Comparison of ENCODE assay signal across 24 mouse cellular contexts in the genomic region with DNA sequence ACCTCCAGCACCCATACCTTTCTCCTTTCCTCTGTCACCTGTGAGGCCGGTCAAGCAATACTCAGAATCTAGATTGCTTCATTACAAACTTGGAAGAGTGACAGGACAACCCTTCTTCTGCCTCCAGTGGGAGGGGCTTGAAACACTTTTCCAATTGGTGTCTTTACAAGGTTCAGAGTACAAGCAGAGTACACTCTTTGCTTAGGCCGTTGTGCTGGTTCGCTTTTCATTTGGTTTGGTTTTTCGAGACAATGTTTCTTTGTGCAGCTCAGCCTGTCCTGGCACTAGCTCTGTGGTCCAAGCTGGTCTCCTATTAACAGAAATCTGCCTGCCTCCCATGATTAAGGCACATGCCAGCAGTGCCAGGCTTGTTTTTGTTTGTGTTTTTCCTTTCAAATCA. TPM values are rescaled to one million over a fixed set of nuclear protein-coding genes. Genes with fewer than 3 reads are reported as not detected.
A peak's percentile ranks its signal among the peaks of the same experiment; 100 is the strongest.
DNase-seq lines count a peak whose midpoint lies in the region; ATAC-seq and TF ChIP-seq lines count a peak whose summit lies in the region.
"Had no signal": no experiment of that assay in that cellular context is flagged by ENCODE, and none has a peak within 500 bp of the region (broad histone marks: within the 10 kb centered on the region; RNA-seq: fewer than 3 reads in every experiment).

No protein-coding gene starts in this region.

- TF ChIP-seq CTCF in intestine, postnatal 0 days (IDR thresholded peaks at IDR 0.05; ENCODE audit: low read depth), result no peak
- TF ChIP-seq CTCF in liver, adult 2 months (IDR thresholded peaks at IDR 0.05; ENCODE audit: low read depth, low read length), result no peak

- 79% methylated on average over 4 of the region's 4 CpGs for WGBS in intestine, postnatal 0 days
- 93% methylated on average over 4 of the region's 4 CpGs for WGBS in intestine, embryonic 16.5 days
- WGBS in liver, adult 2 months, result 28% methylated on average over 4 of the region's 4 CpGs
- WGBS in liver, embryonic 12.5 days (ENCODE audit: insufficient replicate concordance), result 87% methylated on average over 4 of the region's 4 CpGs

- no peak overlapping the region for H3K27ac ChIP-seq in intestine, postnatal 0 days (ENCODE audit: low read depth, low read length)
- no peak overlapping the region for H3K27ac ChIP-seq in intestine, embryonic 16.5 days (ENCODE audit: low read length)
- peak overlapping the region; percentile 82 for H3K27ac ChIP-seq in liver, adult 2 months (replicated peaks; ENCODE audit: insufficient read depth, low read depth, low read length)
- no peak overlapping the region for H3K27ac ChIP-seq in liver, embryonic 12.5 days
- H3K27ac ChIP-seq: heart, adult 2 months; hindbrain, embryonic 12.5 days; left cerebral cortex, adult 2 months; midbrain, embryonic 10.5 days had no signal

- H3K27me3 ChIP-seq in intestine, postnatal 0 days (replicated peaks; ENCODE audit: control insufficient read depth, insufficient read depth, low read length), result no peaks in the 10 kb centered on the region
- no peaks in the 10 kb centered on the region for H3K27me3 ChIP-seq in intestine, embryonic 16.5 days (replicated peaks; ENCODE audit: control insufficient read depth, insufficient read depth, low read length)
- H3K27me3 ChIP-seq in liver, adult 2 months (ENCODE audit: control insufficient read depth, insufficient read depth, low read length), result no peaks in the 10 kb centered on the region
- no peaks in the 10 kb centered on the region for H3K27me3 ChIP-seq in liver, embryonic 12.5 days (replicated peaks)
- H3K27me3 ChIP-seq: hindbrain, embryonic 12.5 days had no signal

- no peak overlapping the region for H3K4me2 ChIP-seq in intestine, postnatal 0 days (replicated peaks; ENCODE audit: low read depth)
- no peak overlapping the region for H3K4me2 ChIP-seq in intestine, embryonic 16.5 days (ENCODE audit: low read depth, low read length)
- H3K4me2 ChIP-seq in liver, embryonic 12.5 days, result no peak overlapping the region
- H3K4me2 ChIP-seq: hindbrain, embryonic 12.5 days; lung, embryonic 14.5 days had no signal

- no peak for TF ChIP-seq POLR2A in liver, adult 2 months (IDR thresholded peaks at IDR 0.05; ENCODE audit: extremely low read depth, insufficient read depth, low read length)

- H3K4me3 ChIP-seq in intestine, postnatal 0 days (ENCODE audit: low read depth, low read length), result no peak overlapping the region
- H3K4me3 ChIP-seq in intestine, embryonic 16.5 days (ENCODE audit: low read length), result no peak overlapping the region
- no peak overlapping the region for H3K4me3 ChIP-seq in liver, adult 2 months (ENCODE audit: insufficient read depth, low read depth, low read length)
- H3K4me3 ChIP-seq in liver, embryonic 12.5 days, result no peak overlapping the region
- H3K4me3 ChIP-seq: heart, adult 2 months; hindbrain, embryonic 12.5 days; left cerebral cortex, adult 2 months; midbrain, embryonic 10.5 days had no signal

- peak; percentile 45; the same call in 1 of the 2 replicates for ATAC-seq in intestine, postnatal 0 days
- ATAC-seq in intestine, embryonic 16.5 days, result no peak
- no peak for ATAC-seq in liver, embryonic 12.5 days
- ATAC-seq: CD4-positive, CD25-positive, alpha-beta regulatory T cell, adult 4 months; midbrain, embryonic 16.5 days had no signal

- no peaks in the 10 kb centered on the region; the same call in 1 of the 2 replicates for H3K79me2 ChIP-seq in liver, adult 2 months (ENCODE audit: control insufficient read depth, insufficient read depth, low read length)

- H3K9me3 ChIP-seq in intestine, postnatal 0 days (ENCODE audit: control insufficient read depth), result no peaks in the 10 kb centered on the region
- H3K9me3 ChIP-seq in intestine, embryonic 16.5 days (ENCODE audit: control insufficient read depth, low read length), result no peaks in the 10 kb centered on the region; the same call in 1 of the 2 replicates
- H3K9me3 ChIP-seq in liver, embryonic 12.5 days (replicated peaks), result no peaks in the 10 kb centered on the region
- H3K9me3 ChIP-seq: hindbrain, embryonic 12.5 days; midbrain, embryonic 10.5 days had no signal

- peak; percentile 99 for DNase-seq in liver, adult 2 months (ENCODE audit: extremely low read depth, low read depth, low spot score)
- peak; percentile 31 for DNase-seq in Muller cell, postnatal 12 days (ENCODE audit: inconsistent ontology term)
- peak; percentile 67 to 84 for DNase-seq in kidney, postnatal 36 days
- no peak for DNase-seq in spleen, postnatal 4 days (ENCODE audit: low spot score in 2 of 2)
- DNase-seq: adrenal gland, postnatal 36 days; cerebellum, adult 11-12 months; cerebellum, postnatal 10 days; gastrocnemius, postnatal 25 days; heart, adult 2 months; lung, embryonic 14.5 days had no signal

- no peaks in the 10 kb centered on the region for H3K36me3 ChIP-seq in intestine, postnatal 0 days (ENCODE audit: control insufficient read depth, insufficient read depth)
- H3K36me3 ChIP-seq in intestine, embryonic 16.5 days (ENCODE audit: control insufficient read depth, insufficient read depth, low read length), result no peaks in the 10 kb centered on the region
- no peaks in the 10 kb centered on the region for H3K36me3 ChIP-seq in liver, adult 2 months (ENCODE audit: control insufficient read depth, insufficient read depth, low read length)
- no peaks in the 10 kb centered on the region for H3K36me3 ChIP-seq in liver, embryonic 12.5 days
- H3K36me3 ChIP-seq: hindbrain, embryonic 12.5 days; midbrain, embryonic 10.5 days had no signal

- H3K9ac ChIP-seq in intestine, postnatal 0 days (ENCODE audit: low read depth, low read length), result no peak overlapping the region
- no peak overlapping the region for H3K9ac ChIP-seq in intestine, embryonic 16.5 days (ENCODE audit: low read depth, low read length)
- H3K9ac ChIP-seq in liver, adult 2 months (ENCODE audit: low read depth, low read length), result no peak overlapping the region
- no peak overlapping the region for H3K9ac ChIP-seq in liver, embryonic 12.5 days
- H3K9ac ChIP-seq: hindbrain, embryonic 12.5 days; lung, embryonic 14.5 days had no signal

- H3K4me1 ChIP-seq in intestine, postnatal 0 days (replicated peaks; ENCODE audit: control insufficient read depth, insufficient read depth, low read length), result no peaks in the 10 kb centered on the region
- 0 out of 2 replicates have a peak, but pooled peaks cover 3% of the 10 kb centered on the region for H3K4me1 ChIP-seq in intestine, embryonic 16.5 days (ENCODE audit: control insufficient read depth, insufficient read depth, low read length)
- H3K4me1 ChIP-seq in liver, adult 2 months (ENCODE audit: control insufficient read depth, insufficient read depth, low read length), result peaks cover 24% of the 10 kb centered on the region
- no peaks in the 10 kb centered on the region for H3K4me1 ChIP-seq in liver, embryonic 12.5 days
- H3K4me1 ChIP-seq: hindbrain, embryonic 12.5 days had no signal

RNA-seq across cellular contexts. Expression of a gene that starts 10.0 kb away (rescaled TPM):
- polyA plus RNA-seq in intestine, postnatal 0 days (2015; fragmentation: Nextera tagmentation; extraction: Ambion mirVana), result 1.1 and 1.4 TPM in 2 replicates
- polyA plus RNA-seq in intestine, embryonic 16.5 days (2015; fragmentation: Nextera tagmentation; extraction: Ambion mirVana), result 0.66 and 0.76 TPM in 2 replicates
- 449 and 472 TPM in 2 replicates for total RNA-seq in liver, adult 2 months (2014; rRNA removed)
- polyA plus RNA-seq in liver, adult 2 months (2012; rRNA removed), result 97.8 and 123 TPM in 2 replicates
- polyA plus RNA-seq in liver, embryonic 12.5 days (2016; fragmentation: Nextera tagmentation; extraction: Ambion mirVana), result 0.93 and 1.1 TPM in 2 replicates
- total RNA-seq: layer of hippocampus, postnatal 10 days; left cerebral cortex, adult 2 months; left cerebral cortex, postnatal 36 days had no signal
- polyA plus RNA-seq: CD4-positive, CD25-positive, alpha-beta regulatory T cell, adult 4 months; embryonic facial prominence, embryonic 11.5 days; forebrain, embryonic 11.5 days; heart, embryonic 14.5 days; hindbrain, embryonic 12.5 days; lung, embryonic 14.5 days; midbrain, embryonic 10.5 days; midbrain, embryonic 16.5 days had no signal

RNA-seq across cellular contexts. Expression of a gene that starts 18.4 kb away (rescaled TPM):
- 1.7 and 2.4 TPM in 2 replicates for polyA plus RNA-seq in intestine, postnatal 0 days (2015; fragmentation: Nextera tagmentation; extraction: Ambion mirVana)
- 5.4 and 15.1 TPM in 2 replicates for polyA plus RNA-seq in intestine, embryonic 16.5 days (2015; fragmentation: Nextera tagmentation; extraction: Ambion mirVana)
- total RNA-seq in liver, adult 2 months (2014; rRNA removed), result 1,906 and 2,075 TPM in 2 replicates
- polyA plus RNA-seq in liver, adult 2 months (2012; rRNA removed), result 642 and 701 TPM in 2 replicates
- 145 and 151 TPM in 2 replicates for polyA plus RNA-seq in liver, embryonic 12.5 days (2016; fragmentation: Nextera tagmentation; extraction: Ambion mirVana)
- total RNA-seq: gastrocnemius, postnatal 25 days; heart, adult 2 months; heart, postnatal 25 days; layer of hippocampus, postnatal 10 days; left cerebral cortex, adult 2 months; left cerebral cortex, postnatal 36 days had no signal
- polyA plus RNA-seq: CD4-positive, CD25-positive, alpha-beta regulatory T cell, adult 4 months; embryonic facial prominence, embryonic 11.5 days; forebrain, embryonic 11.5 days; heart, adult 2 months; heart, embryonic 14.5 days; hindbrain, embryonic 12.5 days; midbrain, embryonic 10.5 days; midbrain, embryonic 16.5 days had no signal

Comparison
In these comparisons a context has a peak if more than half of its experiments do, and no peak if none do; other contexts are left out.
1. RNA of a gene that starts 10.0 kb away (polyA plus RNA-seq): 97.8 to 123 TPM in liver, adult 2 months; 0.93 to 1.1 TPM in liver, embryonic 12.5 days, 1.1 to 1.4 TPM in intestine, postnatal 0 days and 0.66 to 0.76 TPM in intestine, embryonic 16.5 days; every median in the first group is over 10 times any median in the second.
2. DNase-seq: peak in liver, adult 2 months (single experiment), Muller cell, postnatal 12 days (single experiment) and kidney, postnatal 36 days (2 of 2); none in spleen, postnatal 4 days (0 of 2).